Mouse (Mus musculus) ES-Bruce4 (cell line): ENCODE measurements around the gene Tenm1. TPM values are rescaled to one million over a fixed set of nuclear protein-coding genes. Genes with fewer than 3 reads are reported as not detected.

Source experiments
- H3K27ac ChIP-seq: 2 replicates; pipeline ENCODE4 v1.5.1; 2012; ENCODE audit warnings: low read length, inconsistent platforms; ENCODE audit not compliant: insufficient read depth
- H3K27me3 ChIP-seq: 2 replicates; pipeline ENCODE4 v1.6.1; 2012; ENCODE audit warnings: mild to moderate bottlenecking, low read length, inconsistent platforms; ENCODE audit not compliant: control insufficient read depth, poor library complexity, insufficient read depth, severe bottlenecking
- H3K36me3 ChIP-seq: 2 replicates; pipeline ENCODE4 v1.6.1; 2012; ENCODE audit warnings: inconsistent platforms, mild to moderate bottlenecking, low read length, moderate library complexity; ENCODE audit not compliant: control insufficient read depth, poor library complexity, insufficient read depth, severe bottlenecking
- H3K4me1 ChIP-seq: one replicate; pipeline ENCODE4 v1.8.1; 2011; ENCODE audit warnings: low read length; ENCODE audit not compliant: control insufficient read depth, insufficient read depth
- H3K4me3 ChIP-seq: 2 replicates; pipeline ENCODE4 v1.5.1; 2011; ENCODE audit warnings: low read depth, mild to moderate bottlenecking, low read length
- H3K9ac ChIP-seq: 2 replicates; pipeline ENCODE4 v1.6.1; 2012; ENCODE audit warnings: low read depth, mild to moderate bottlenecking, inconsistent platforms; ENCODE audit not compliant: poor library complexity, severe bottlenecking
- H3K9me3 ChIP-seq: replicated peaks from 2 replicates; pipeline ENCODE4 v1.6.1; 2012; ENCODE audit warnings: mild to moderate bottlenecking, low read length, inconsistent platforms; ENCODE audit not compliant: control insufficient read depth, poor library complexity, insufficient read depth, severe bottlenecking
- CTCF ChIP-seq: IDR thresholded peaks from one replicate; pipeline ENCODE4 v1.8.1; 2011; ENCODE audit warnings: low read depth, low read length
- EP300 ChIP-seq: IDR thresholded peaks from 2 replicates; pipeline ENCODE4 v1.6.1; 2011; ENCODE audit warnings: low read depth, low read length; ENCODE audit not compliant: insufficient read depth
- POLR2A ChIP-seq: IDR thresholded peaks from one replicate; pipeline ENCODE4 v1.8.1; 2011; ENCODE audit warnings: low read length; ENCODE audit not compliant: insufficient read depth
- polyA plus RNA-seq: library from polyadenylated mRNA; stranded (reverse); fragments of >200 nt; gene quantifications from 2 replicates; pipeline ENCODE4 v1.2.4, GENCODE M21; 2011; ENCODE audit warnings: low read depth; ENCODE audit not compliant: missing spikeins, insufficient read depth, insufficient read length

Tenm1 gene
- polyA plus RNA-seq, 1 experiment = 0.57 TPM

GRCm38 (mm10) chrX:43122491-43122890 lies 306.4 kb downstream of the Tenm1 start:
- Histone ChIP-seq H3K9me3 (no peaks in the 10 kb centered on the region), H3K36me3 (no peaks in the 10 kb centered on the region), H3K27ac (no peak overlapping the region), H3K4me3 (no peak overlapping the region), H3K27me3 (no peaks in the 10 kb centered on the region), H3K9ac (no peak overlapping the region), H3K4me1 (no peaks in the 10 kb centered on the region)
- TF ChIP-seq CTCF (no peak), POLR2A (no peak), EP300 (no peak)

GRCm38 (mm10) chrX:43122001-43122400 lies 306.9 kb downstream of the Tenm1 start:
- no peaks in the 10 kb centered on the region for H3K4me1 ChIP-seq

GRCm38 (mm10) chrX:42986100-42986499 lies 442.8 kb downstream of the Tenm1 start:
- Histone ChIP-seq H3K27me3 (no peaks in the 10 kb centered on the region), H3K4me1 (no peaks in the 10 kb centered on the region), H3K27ac (no peak overlapping the region), H3K9me3 (no peaks in the 10 kb centered on the region), H3K36me3 (no peaks in the 10 kb centered on the region), H3K9ac (no peak overlapping the region), H3K4me3 (no peak overlapping the region)
- TF ChIP-seq POLR2A (no peak), CTCF (no peak), EP300 (no peak)

More at GRCm38 (mm10) chrX:43122001-43122400, 306.9 kb downstream of the Tenm1 start:
- Histone ChIP-seq H3K9ac (no peak overlapping the region), H3K4me3 (no peak overlapping the region), H3K9me3 (no peaks in the 10 kb centered on the region), H3K36me3 (no peaks in the 10 kb centered on the region), H3K27ac (no peak overlapping the region), H3K27me3 (no peaks in the 10 kb centered on the region)
- TF ChIP-seq EP300 (no peak), CTCF (no peak), POLR2A (no peak)

- no peaks in the 10 kb centered on the region for H3K9me3 ChIP-seq
- no peaks in the 10 kb centered on the region for H3K27me3 ChIP-seq
- no peak overlapping the region for H3K27ac ChIP-seq
- no peaks in the 10 kb centered on the region for H3K4me1 ChIP-seq
- H3K4me3 ChIP-seq = no peak overlapping the region
- no peak overlapping the region for H3K9ac ChIP-seq
- TF ChIP-seq POLR2A (no peak), CTCF (peak; percentile 15)
- H3K36me3 ChIP-seq = no peaks in the 10 kb centered on the region
Measured at GRCm38 (mm10) chrX:42973562-42973961, 455.4 kb downstream of the Tenm1 start.

GRCm38 (mm10) chrX:42967611-42968010 lies 461.3 kb downstream of the Tenm1 start:
- H3K4me1 ChIP-seq = no peaks in the 10 kb centered on the region
- no peak for TF ChIP-seq CTCF
- TF ChIP-seq POLR2A = no peak

GRCm38 (mm10) chrX:42861731-42862130 lies 567.2 kb downstream of the Tenm1 start:
- H3K9ac ChIP-seq = no peak overlapping the region
- H3K27me3 ChIP-seq = no peaks in the 10 kb centered on the region
- no peaks in the 10 kb centered on the region for H3K4me1 ChIP-seq
- H3K9me3 ChIP-seq = no peaks in the 10 kb centered on the region
- H3K27ac ChIP-seq = no peak overlapping the region
- H3K4me3 ChIP-seq = no peak overlapping the region
- TF ChIP-seq CTCF (no peak), POLR2A (no peak), EP300 (no peak)
- no peaks in the 10 kb centered on the region for H3K36me3 ChIP-seq

More at GRCm38 (mm10) chrX:42967611-42968010, 461.3 kb downstream of the Tenm1 start:
- no peaks in the 10 kb centered on the region for H3K9me3 ChIP-seq
- no peak overlapping the region for H3K9ac ChIP-seq
- H3K36me3 ChIP-seq = no peaks in the 10 kb centered on the region
- no peak overlapping the region for H3K27ac ChIP-seq
- no peaks in the 10 kb centered on the region for H3K27me3 ChIP-seq
- no peak overlapping the region for H3K4me3 ChIP-seq
